Mouse (Mus musculus) MEL (cell line): ENCODE results near the gene Osbpl9.

Experiments used
- GABPA ChIP-seq: IDR thresholded peaks from 2 replicates; pipeline ENCODE4 v1.6.1; 2012; ENCODE audit warnings: low read depth, mild to moderate bottlenecking, inconsistent platforms, low read length, improper control_type of control experiment, moderate library complexity
- GATA1 ChIP-seq: IDR thresholded peaks from 2 replicates; pipeline ENCODE4 v1.6.1; 2011; ENCODE audit warnings: low read depth, low read length, improper control_type of control experiment
- MAZ ChIP-seq: IDR thresholded peaks from 2 replicates; pipeline ENCODE4 v1.6.1; 2012; ENCODE audit warnings: low read depth, mild to moderate bottlenecking, inconsistent platforms, low read length, improper control_type of control experiment
- POLR2A ChIP-seq, 2 experiments: IDR thresholded peaks; 2 replicates each; pipeline ENCODE4 v1.6.1; 2011 to 2012; ENCODE audit warnings: low read length in 2 of 2, mild to moderate bottlenecking in 2 of 2, control low read depth in 1 of 2, improper control_type of control experiment in 1 of 2, low read depth in 1 of 2, moderate library complexity in 1 of 2; ENCODE audit not compliant: control insufficient read depth in 1 of 2, insufficient read depth in 1 of 2, poor library complexity in 1 of 2
- USF1 ChIP-seq: IDR thresholded peaks from 2 replicates; pipeline ENCODE4 v1.6.1; 2014; ENCODE audit warnings: low read depth, mild to moderate bottlenecking, inconsistent platforms, low read length, improper control_type of control experiment, moderate library complexity
- USF2 ChIP-seq, 2 experiments: IDR thresholded peaks; 2 replicates each; pipeline ENCODE4 v1.6.1; 2011 to 2012; ENCODE audit warnings: improper control_type of control experiment in 2 of 2, low read length in 2 of 2, borderline replicate concordance in 1 of 2, inconsistent platforms in 1 of 2, low read depth in 1 of 2, mild to moderate bottlenecking in 1 of 2; ENCODE audit not compliant: insufficient read depth in 1 of 2
- ZKSCAN1 ChIP-seq: IDR thresholded peaks from 2 replicates; pipeline ENCODE4 v1.6.1; 2012; ENCODE audit warnings: low read depth, mild to moderate bottlenecking, inconsistent platforms, low read length, improper control_type of control experiment, moderate library complexity
- ZNF384 ChIP-seq: IDR thresholded peaks from 2 replicates; pipeline ENCODE4 v1.6.1; 2012; ENCODE audit warnings: low read depth, mild to moderate bottlenecking, inconsistent platforms, low read length, improper control_type of control experiment

DNA sequence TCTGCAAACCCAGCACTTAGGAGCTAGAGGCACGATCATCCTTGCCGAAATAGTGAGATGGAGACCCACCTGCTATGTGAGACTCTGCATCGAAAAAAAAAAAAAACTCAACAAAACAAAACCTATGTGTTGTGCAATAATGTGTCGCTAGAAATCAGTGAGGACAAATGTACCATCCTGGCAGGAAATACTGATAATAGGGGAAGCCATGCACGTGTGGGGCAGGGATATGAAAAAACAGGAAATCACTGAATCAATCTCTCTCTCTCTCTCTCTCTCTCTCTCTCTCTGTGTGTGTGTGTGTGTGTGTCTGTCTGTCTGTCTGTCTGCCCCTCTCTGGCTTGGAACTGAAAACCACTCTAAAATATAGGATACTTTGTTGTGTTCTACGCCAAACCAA lies 81.3 kb downstream of the Osbpl9 start:
- TF ChIP-seq GATA1 (peak; percentile 43; the same call in 1 of the 2 replicates), USF1 (no peak), USF2 (IDR thresholded peaks at IDR 0.05; ENCODE audit: borderline replicate concordance in 1 of 2, insufficient read depth in 1 of 2, low read depth in 1 of 2, low read length in 2 of 2) (no peak), POLR2A (IDR thresholded peaks at IDR 0.05; ENCODE audit: control insufficient read depth in 1 of 2, insufficient read depth in 1 of 2, low read depth in 1 of 2, low read length in 2 of 2, poor library complexity in 1 of 2) (no peak), MAZ (no peak), ZKSCAN1 (no peak), ZNF384 (0 out of 2 replicates have a peak, but pooled peaks have one; percentile 13), GABPA (no peak)
